Mouse (Mus musculus) heart, adult 2 months (tissue): Measurements from ENCODE around the gene Tex48.

Source experiments
- CTCF ChIP-seq: fragments of 200-600 bp; IDR thresholded peaks from 2 replicates; pipeline ENCODE4 v1.8.1; 2022; ENCODE audit warnings: antibody characterized with exemption, mild to moderate bottlenecking, moderate library complexity
- POLR2A ChIP-seq: fragments of 200-500 bp; IDR thresholded peaks from 2 replicates; pipeline ENCODE4 v1.6.1; 2011; ENCODE audit warnings: mild to moderate bottlenecking, low read depth, low read length, control low read depth; ENCODE audit not compliant: insufficient read depth

DNA sequence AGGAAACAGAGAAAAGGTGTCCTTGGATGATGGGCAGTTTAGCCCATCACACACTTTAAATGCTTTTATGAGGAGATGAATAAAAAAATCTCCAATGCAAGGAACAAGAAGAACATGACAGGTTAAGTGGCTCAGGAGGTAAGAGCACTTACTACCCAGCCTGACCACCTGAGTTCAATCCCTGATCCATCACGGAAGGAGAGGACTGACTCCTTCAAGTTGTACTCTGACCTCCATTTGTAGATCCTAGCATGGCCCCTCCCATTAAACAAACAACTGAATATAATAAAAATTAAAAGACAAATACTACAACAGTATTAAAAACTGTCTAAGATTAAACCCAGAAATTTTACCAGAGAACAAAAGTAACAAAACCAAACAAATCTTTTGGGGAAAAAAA is 16.3 kb downstream of the Tex48 start:
- TF ChIP-seq CTCF, result no peak
- no peak for TF ChIP-seq POLR2A
